Mouse (Mus musculus) forebrain, postnatal 0 days (tissue): ENCODE data around the gene Ccer2. TPM values are rescaled to one million over a fixed set of nuclear protein-coding genes. Genes with fewer than 3 reads are reported as not detected.

ENCODE experiments used
- ATAC-seq: fragments of 200-750 bp; cut with Nextera tagmentation; 2 replicates; pipeline ENCODE4 v1.8.0; 2017; ENCODE audit warnings: mild to moderate bottlenecking, moderate library complexity
- DNase-seq: peaks from one replicate; pipeline ENCODE4 v3.0.0-alpha.2; 2015
- H3K27ac ChIP-seq: fragments of 300-500 bp; sonication (generic); 2 replicates; pipeline ENCODE4 v1.5.1; 2014; ENCODE audit warnings: low read depth, mild to moderate bottlenecking, antibody characterized with exemption, low read length, moderate library complexity, mixed read lengths
- H3K27me3 ChIP-seq: fragments of 300-500 bp; sonication (generic); 2 replicates; pipeline ENCODE4 v1.6.1; 2014; ENCODE audit warnings: mild to moderate bottlenecking, low read length, mixed read lengths; ENCODE audit not compliant: insufficient read depth
- H3K36me3 ChIP-seq: fragments of 300-500 bp; sonication (generic); 2 replicates; pipeline ENCODE4 v1.6.1; 2014; ENCODE audit warnings: mild to moderate bottlenecking, moderate library complexity; ENCODE audit not compliant: insufficient read depth
- H3K4me1 ChIP-seq: fragments of 300-500 bp; sonication (generic); 2 replicates; pipeline ENCODE4 v1.6.1; 2014; ENCODE audit warnings: antibody characterized with exemption; ENCODE audit not compliant: insufficient read depth
- H3K4me2 ChIP-seq: fragments of 300-500 bp; sonication (generic); 2 replicates; pipeline ENCODE4 v1.6.1; 2014; ENCODE audit warnings: low read depth, mild to moderate bottlenecking, moderate library complexity
- H3K4me3 ChIP-seq: fragments of 300-500 bp; sonication (generic); 2 replicates; pipeline ENCODE4 v1.5.1; 2014; ENCODE audit warnings: low read depth, low read length, mixed read lengths
- H3K9ac ChIP-seq: fragments of 300-500 bp; sonication (generic); 2 replicates; pipeline ENCODE4 v1.6.1; 2014; ENCODE audit warnings: mild to moderate bottlenecking
- H3K9me3 ChIP-seq: fragments of 300-500 bp; sonication (generic); 2 replicates; pipeline ENCODE4 v1.6.1; 2016; ENCODE audit warnings: low read length
- CTCF ChIP-seq: sonication (generic); IDR thresholded peaks from 2 replicates; pipeline ENCODE4 v1.5.1; 2016; ENCODE audit warnings: antibody characterized with exemption, control low read depth, low read depth
- WGBS: fragments of 180-500 bp; shearing (Covaris S2); extraction: QIAGEN DNeasy Blood & Tissue Kit; methylation state at CpG from one replicate; pipeline ENCODE4 v1.1.7; 2014; 5-methylcytosine and 5-hydroxymethylcytosine counted together
- polyA plus RNA-seq: library from polyadenylated mRNA; unstranded; fragments of >200 nt; fragmentation: Nextera tagmentation; extraction: Ambion mirVana; gene quantifications from 2 replicates; pipeline ENCODE4 v1.2.1, GENCODE M21; 2015
- total RNA-seq: library from RNA; depleted of rRNA; stranded (reverse); fragments of >200 nt; gene quantifications from 2 replicates; pipeline ENCODE4 v1.2.3, GENCODE M21; 2014; rRNA removed

Gene Ccer2
- total RNA-seq, result not detected in 2 replicates
- polyA plus RNA-seq, result 0.59 and 0.98 TPM in 2 replicates

DNA sequence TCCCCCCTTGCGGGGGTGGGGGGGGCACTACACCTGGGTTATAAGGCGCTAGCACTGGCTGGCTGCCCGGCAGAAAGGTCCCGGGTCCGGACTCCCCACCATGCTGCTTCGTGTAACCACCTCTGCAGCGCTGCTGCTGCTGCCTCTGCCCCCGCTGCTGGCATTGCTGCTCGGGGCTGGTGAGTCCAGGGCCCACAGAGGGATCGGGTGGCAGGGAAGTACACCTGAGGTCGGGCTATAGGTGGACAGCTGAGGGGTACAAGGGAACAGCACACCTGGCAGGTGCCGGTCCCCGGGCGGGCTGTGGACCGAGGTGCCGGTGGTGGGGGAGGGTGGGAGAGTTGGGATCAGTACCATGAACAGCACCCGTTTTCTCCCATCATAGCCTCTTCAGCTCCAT lies at the start of gene Ccer2:
Gene Ccer2, plus strand, starts transcription at position 96 of the 400 bp plus-strand sequence.
- DNase-seq (no peak), ATAC-seq (no peak)
- no peak within 1 kb of the TSS for H3K27ac ChIP-seq
- peaks cover 5% of the 10 kb centered on the region; the same call in 1 of the 2 replicates for H3K27me3 ChIP-seq
- no peaks in the 10 kb centered on the region for H3K9me3 ChIP-seq
- no peak within 1 kb of the TSS; the same call in 1 of the 2 replicates for H3K9ac ChIP-seq
- no peak within 1 kb of the TSS for H3K4me3 ChIP-seq
- no peaks in the 10 kb centered on the region for H3K4me1 ChIP-seq
- TF ChIP-seq CTCF, result no peak
- WGBS, result 4% methylated on average over 17 of the region's 17 CpGs
- H3K36me3 ChIP-seq, result peaks cover 36% of the 10 kb centered on the region
- H3K4me2 ChIP-seq, result peak within 1 kb of the TSS; percentile 27; the same call in 1 of the 2 replicates

DNA sequence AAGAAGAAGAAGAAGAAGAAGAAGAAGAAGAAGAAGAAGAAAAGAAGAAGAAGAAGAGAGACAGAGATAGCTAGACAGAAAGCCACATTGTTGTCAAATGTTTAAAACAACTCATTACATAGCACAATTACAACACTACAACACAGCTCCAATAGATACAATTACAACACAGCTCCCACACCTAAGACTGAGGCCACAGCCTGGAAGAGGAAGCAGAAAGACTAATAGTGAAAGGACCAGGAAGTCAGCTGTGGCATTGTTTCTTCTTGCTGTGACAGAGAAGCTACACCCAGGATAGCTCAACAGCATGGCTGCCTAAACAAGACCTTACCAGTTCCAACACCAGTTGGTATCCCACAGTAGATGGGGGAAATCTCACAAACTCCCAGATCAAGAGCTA lies 46.5 kb upstream of the Ccer2 start:
- DNase-seq (no peak), ATAC-seq (no peak)
- no peak overlapping the region for H3K27ac ChIP-seq
- H3K4me2 ChIP-seq, result no peak overlapping the region
- no peaks in the 10 kb centered on the region for H3K36me3 ChIP-seq
- H3K9me3 ChIP-seq, result no peaks in the 10 kb centered on the region
- no peak for TF ChIP-seq CTCF
- no peak overlapping the region for H3K4me3 ChIP-seq
- no peaks in the 10 kb centered on the region for H3K4me1 ChIP-seq
- no peak overlapping the region for H3K9ac ChIP-seq
- no peaks in the 10 kb centered on the region for H3K27me3 ChIP-seq

DNA sequence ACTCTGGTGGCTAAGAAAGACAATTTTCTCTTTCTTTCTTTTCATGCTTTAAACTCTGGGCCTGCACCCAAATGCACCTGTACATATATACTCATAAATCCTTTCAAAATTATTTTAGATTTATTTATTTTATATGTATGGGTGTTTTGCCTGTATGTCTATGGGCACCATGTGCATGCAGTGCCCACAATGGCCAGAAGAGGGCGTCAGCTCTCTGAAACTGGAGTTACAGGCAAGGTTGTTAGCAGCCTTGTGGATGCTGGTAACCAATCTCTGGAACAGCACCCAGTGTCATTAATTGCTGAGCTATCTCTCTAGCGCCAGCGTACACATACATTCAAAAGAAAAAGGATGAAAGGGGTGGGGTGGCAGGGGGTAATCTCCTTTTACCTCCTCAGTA lies 45.0 kb upstream of the Ccer2 start:
- no peak for DNase-seq
- Histone ChIP-seq H3K27me3 (no peaks in the 10 kb centered on the region), H3K4me1 (no peaks in the 10 kb centered on the region), H3K36me3 (no peaks in the 10 kb centered on the region), H3K9ac (no peak overlapping the region), H3K27ac (no peak overlapping the region), H3K4me2 (no peak overlapping the region), H3K4me3 (no peak overlapping the region), H3K9me3 (no peaks in the 10 kb centered on the region)
- 61% methylated on average over 3 of the region's 3 CpGs for WGBS
- TF ChIP-seq CTCF, result peak; percentile 22
- no peak for ATAC-seq

DNA sequence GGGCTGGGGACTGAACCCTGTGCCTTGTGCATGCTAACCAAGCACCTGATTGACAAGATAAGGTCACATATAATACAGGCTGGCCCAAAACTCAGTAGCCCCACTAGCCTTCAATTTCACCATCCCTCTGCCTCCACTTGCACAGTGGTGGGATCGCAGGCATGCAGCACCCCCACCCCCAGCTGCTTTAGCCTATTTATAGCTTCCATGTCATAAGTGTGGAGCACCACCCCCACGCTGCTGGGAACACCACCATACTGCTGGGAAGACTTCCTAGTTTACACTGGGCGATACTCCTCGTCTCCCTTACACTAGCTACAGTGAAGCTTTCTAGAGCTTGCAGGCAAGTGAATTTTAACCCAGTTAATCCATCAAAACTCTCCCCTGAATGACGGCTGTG lies 41.3 kb upstream of the Ccer2 start:
- Histone ChIP-seq H3K9ac (no peak overlapping the region), H3K4me1 (no peaks in the 10 kb centered on the region), H3K9me3 (no peaks in the 10 kb centered on the region), H3K4me2 (no peak overlapping the region), H3K4me3 (no peak overlapping the region), H3K36me3 (no peaks in the 10 kb centered on the region), H3K27me3 (no peaks in the 10 kb centered on the region), H3K27ac (no peak overlapping the region)
- ATAC-seq (no peak), DNase-seq (no peak)
- no peak for TF ChIP-seq CTCF
- 86% methylated on average over 5 of the region's 5 CpGs for WGBS

GRCm38 (mm10) chr7:28715598-28715997 lies 40.4 kb upstream of the Ccer2 start:
- H3K27ac ChIP-seq, result no peak overlapping the region
- no peak overlapping the region for H3K9ac ChIP-seq
- DNase-seq (no peak), ATAC-seq (0 out of 2 replicates have a peak, but pooled peaks have one; percentile 28)
- no peaks in the 10 kb centered on the region for H3K36me3 ChIP-seq
- H3K27me3 ChIP-seq, result no peaks in the 10 kb centered on the region
- no peaks in the 10 kb centered on the region for H3K4me1 ChIP-seq
- H3K4me2 ChIP-seq, result no peak overlapping the region
- no peaks in the 10 kb centered on the region for H3K9me3 ChIP-seq
- no peak overlapping the region for H3K4me3 ChIP-seq
- peak; percentile 33; the same call in 1 of the 2 replicates for TF ChIP-seq CTCF
- 98% methylated on average over 2 of the region's 2 CpGs for WGBS

- no peak within 1 kb of the TSS for H3K27ac ChIP-seq
- no peaks in the 10 kb centered on the region for H3K27me3 ChIP-seq
- WGBS, result 3% methylated on average over 36 of the region's 36 CpGs
- DNase-seq (peak; percentile 43), ATAC-seq (peak; percentile 77)
- no peaks in the 10 kb centered on the region for H3K4me1 ChIP-seq
- no peak for TF ChIP-seq CTCF
- H3K36me3 ChIP-seq, result no peaks in the 10 kb centered on the region
- no peaks in the 10 kb centered on the region for H3K9me3 ChIP-seq
- H3K9ac ChIP-seq, result peak within 1 kb of the TSS; percentile 58
- H3K4me2 ChIP-seq, result peak within 1 kb of the TSS; percentile 76
- H3K4me3 ChIP-seq, result peak within 1 kb of the TSS; percentile 38
Measured at GRCm38 (mm10) chr7:28716590-28717281, 39.2 kb upstream of the Ccer2 start, which contains the start of gene Fbxo17. TSS of gene Fbxo17 (plus strand) at chr7:28716804.

GRCm38 (mm10) chr7:28717726-28718125 lies 38.2 kb upstream of the Ccer2 start:
- TF ChIP-seq CTCF, result no peak
- Histone ChIP-seq H3K27me3 (no peaks in the 10 kb centered on the region), H3K4me3 (no peak overlapping the region), H3K9me3 (no peaks in the 10 kb centered on the region), H3K36me3 (no peaks in the 10 kb centered on the region), H3K4me1 (no peaks in the 10 kb centered on the region), H3K4me2 (no peak overlapping the region), H3K27ac (no peak overlapping the region), H3K9ac (no peak overlapping the region)
- DNase-seq, result no peak
- 86% methylated on average over 10 of the region's 10 CpGs for WGBS
- ATAC-seq, result no peak
